Mouse (Mus musculus): ENCODE results near the gene Siglec1. TPM values are rescaled to one million over a fixed set of nuclear protein-coding genes. Genes with fewer than 3 reads are reported as not detected.
"Not testable (repeated sequence)": the region's sequence is repeated elsewhere in the genome, so short reads cannot be mapped to it uniquely, and the experiment has no call there.

The Siglec1 gene
- total RNA-seq, 2 experiments from 2014 or later, result 0.55 to 0.57 TPM

GRCm38 (mm10) chr2:131053851-131054645, 32.5 kb downstream of the Siglec1 start:
- no peak for DNase-seq (ENCODE audit: low spot score in 2 of 2)

- no peak for DNase-seq (ENCODE audit: low spot score in 2 of 2)
These were observed 33.6 kb downstream of the Siglec1 start for GRCm38 (mm10) chr2:131052862-131053418.

GRCm38 (mm10) chr2:131052043-131052442, 34.5 kb downstream of the Siglec1 start:
- DNase-seq (ENCODE audit: low spot score in 2 of 2), result no peak

GRCm38 (mm10) chr2:131046025-131046424, 40.5 kb downstream of the Siglec1 start:
- DNase-seq (ENCODE audit: low spot score in 2 of 2), result no peak

GRCm38 (mm10) chr2:131044989-131045720, 41.4 kb downstream of the Siglec1 start:
- no peak for DNase-seq (ENCODE audit: low spot score in 2 of 2)

GRCm38 (mm10) chr2:131044354-131044852, 42.2 kb downstream of the Siglec1 start:
- no peak for DNase-seq (ENCODE audit: low spot score in 2 of 2)

- DNase-seq (ENCODE audit: low spot score in 2 of 2), result no peak
These were observed 43.6 kb downstream of the Siglec1 start, which contains the start of gene Gfra4 for GRCm38 (mm10) chr2:131042988-131043387. Gfra4 (minus strand) TSS chr2:131043088.

- DNase-seq (ENCODE audit: low spot score in 2 of 2), result peak; percentile 69 to 81
These were observed 45.4 kb downstream of the Siglec1 start for GRCm38 (mm10) chr2:131040854-131041825.

- DNase-seq (ENCODE audit: low spot score in 2 of 2), result no peak
These were observed 47.9 kb downstream of the Siglec1 start for GRCm38 (mm10) chr2:131038675-131039074.

- no peak for DNase-seq (ENCODE audit: low spot score in 2 of 2)
These were observed 48.4 kb downstream of the Siglec1 start for GRCm38 (mm10) chr2:131038197-131038596.

GRCm38 (mm10) chr2:131037226-131037990, 49.2 kb downstream of the Siglec1 start:
- peak; percentile 41 to 62 for DNase-seq (ENCODE audit: low spot score in 2 of 2)

GRCm38 (mm10) chr2:131036757-131037156, 49.8 kb downstream of the Siglec1 start:
- no peak for DNase-seq (ENCODE audit: low spot score in 2 of 2)

GRCm38 (mm10) chr2:131036343-131036742, 50.2 kb downstream of the Siglec1 start:
- no peak for DNase-seq (ENCODE audit: low spot score in 2 of 2)

GRCm38 (mm10) chr2:131031406-131031805, 55.2 kb downstream of the Siglec1 start:
- not testable (repeated sequence) for DNase-seq (ENCODE audit: low spot score in 2 of 2)

- no peak for DNase-seq (ENCODE audit: low spot score in 2 of 2)
These were observed 55.6 kb downstream of the Siglec1 start for GRCm38 (mm10) chr2:131030998-131031397.

GRCm38 (mm10) chr2:131030561-131030960, 56.0 kb downstream of the Siglec1 start:
- DNase-seq (ENCODE audit: low spot score in 2 of 2), result no peak

GRCm38 (mm10) chr2:131029065-131029935, 57.3 kb downstream of the Siglec1 start:
- no peak for DNase-seq (ENCODE audit: low spot score in 2 of 2)

- DNase-seq (ENCODE audit: low spot score in 2 of 2), result no peak
These were observed 59.6 kb downstream of the Siglec1 start for GRCm38 (mm10) chr2:131026941-131027340.

GRCm38 (mm10) chr2:131025230-131025629, 61.3 kb downstream of the Siglec1 start:
- DNase-seq (ENCODE audit: low spot score in 2 of 2), result no peak
